Mouse (Mus musculus): Measurements from ENCODE around the gene Ifna4. TPM values are rescaled to one million over a fixed set of nuclear protein-coding genes. Genes with fewer than 3 reads are reported as not detected.
A peak's percentile ranks its signal among the peaks of the same experiment; 100 is the strongest.
"Not testable (repeated sequence)": the region's sequence is repeated elsewhere in the genome, so short reads cannot be mapped to it uniquely, and the experiment has no call there.

Ifna4 gene
- polyA plus RNA-seq (2016; fragmentation: Nextera tagmentation; extraction: Ambion mirVana) = not detected in 2 replicates

DNA sequence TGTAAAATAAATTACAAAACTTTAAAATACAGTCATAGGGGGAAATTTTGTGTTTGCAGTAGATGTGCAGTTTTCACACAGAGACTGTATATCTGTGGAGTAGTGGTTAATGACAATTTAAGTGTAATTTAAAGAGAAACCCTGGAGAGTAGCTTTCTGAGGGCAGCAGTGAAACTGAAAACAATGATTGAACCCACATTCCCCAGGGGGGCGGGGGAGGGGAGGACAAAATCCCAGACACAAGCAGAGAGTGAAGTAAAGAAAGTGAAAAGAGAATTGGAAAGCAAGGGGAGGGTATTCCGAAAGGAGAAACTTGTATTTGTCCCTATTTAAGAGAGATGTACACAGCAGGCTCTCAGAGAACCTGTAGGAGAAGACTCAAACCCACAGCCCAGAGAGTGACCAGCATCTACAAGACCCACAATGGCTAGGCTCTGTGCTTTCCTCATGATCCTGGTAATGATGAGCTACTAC, at the start of gene Ifna4:
TSS of gene Ifna4 (plus strand) at position 424 of the 474 bp plus-strand sequence.
- H3K36me3 ChIP-seq (replicated peaks) = no peaks in the 10 kb centered on the region
- 40% methylated on average over 2 of the region's 2 CpGs for WGBS
- no peak for DNase-seq (ENCODE audit: low spot score)

DNA sequence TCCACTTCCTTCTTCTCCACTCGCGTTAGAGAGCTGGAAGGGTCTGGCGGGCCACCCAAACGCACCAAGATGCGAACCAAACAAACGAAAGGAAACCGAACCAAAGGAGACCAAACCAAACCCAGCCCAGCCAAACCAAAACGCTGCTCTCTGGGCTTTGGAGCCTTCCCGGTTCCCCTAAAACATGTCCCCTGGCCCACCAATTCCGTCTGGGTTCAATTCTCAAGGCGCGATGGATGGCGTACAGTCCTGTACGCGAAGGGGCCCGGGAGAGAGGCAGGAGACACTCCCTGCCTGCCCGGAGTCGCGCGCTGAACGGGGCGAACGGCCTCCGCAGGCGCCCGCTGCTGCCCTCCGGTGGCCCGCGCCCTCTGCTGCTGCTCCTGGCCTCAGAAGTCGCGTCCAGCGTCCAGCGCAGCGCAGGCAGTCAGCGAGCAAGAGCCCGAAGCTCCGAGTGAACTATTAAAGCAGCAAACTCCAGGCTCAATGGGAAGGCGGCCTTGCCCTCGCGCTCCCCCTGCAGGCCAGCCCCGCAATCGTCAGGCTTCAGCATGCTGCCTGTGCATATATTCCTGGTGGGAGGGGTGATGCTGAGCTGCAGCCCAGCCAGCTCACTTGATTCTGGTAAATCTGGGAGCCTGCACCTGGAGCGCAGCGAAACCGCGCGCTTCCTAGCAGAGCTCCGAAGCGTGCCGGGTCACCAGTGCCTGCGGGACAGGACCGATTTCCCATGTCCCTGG, 47.6 kb upstream of the Ifna4 start, which contains the start of gene Gm13275:
TSS of gene Gm13275 (plus strand) at position 552 of the 740 bp plus-strand sequence.
- DNase-seq (ENCODE audit: low spot score); H3K4me1 ChIP-seq; H3K9me3 ChIP-seq; H3K27ac ChIP-seq (replicated peaks); H3K27me3 ChIP-seq (replicated peaks; ENCODE audit: low read depth, poor library complexity, severe bottlenecking); H3K4me3 ChIP-seq; H3K36me3 ChIP-seq (replicated peaks): not testable (repeated sequence)
- WGBS = 2% methylated on average over 19 of the region's 52 CpGs

More for the DNA sequence above, at the start of gene Ifna4:
- Histone ChIP-seq H3K4me3 (no peak within 1 kb of the TSS), H3K4me1 (peaks cover 6% of the 10 kb centered on the region), H3K27me3 (replicated peaks; ENCODE audit: low read depth, poor library complexity, severe bottlenecking) (no peaks in the 10 kb centered on the region), H3K27ac (replicated peaks) (no peak within 1 kb of the TSS), H3K9me3 (no peaks in the 10 kb centered on the region)

DNA sequence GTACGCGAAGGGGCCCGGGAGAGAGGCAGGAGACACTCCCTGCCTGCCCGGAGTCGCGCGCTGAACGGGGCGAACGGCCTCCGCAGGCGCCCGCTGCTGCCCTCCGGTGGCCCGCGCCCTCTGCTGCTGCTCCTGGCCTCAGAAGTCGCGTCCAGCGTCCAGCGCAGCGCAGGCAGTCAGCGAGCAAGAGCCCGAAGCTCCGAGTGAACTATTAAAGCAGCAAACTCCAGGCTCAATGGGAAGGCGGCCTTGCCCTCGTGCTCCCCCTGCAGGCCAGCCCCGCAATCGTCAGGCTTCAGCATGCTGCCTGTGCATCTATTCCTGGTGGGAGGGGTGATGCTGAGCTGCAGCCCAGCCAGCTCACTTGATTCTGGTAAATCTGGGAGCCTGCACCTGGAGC, 44.6 kb upstream of the Ifna4 start, which contains the start of gene Gm13279:
TSS of gene Gm13279 (plus strand) at position 301 of the 400 bp plus-strand sequence.
- not testable (repeated sequence) for H3K4me3 ChIP-seq; H3K27me3 ChIP-seq (replicated peaks; ENCODE audit: low read depth, poor library complexity, severe bottlenecking); H3K9me3 ChIP-seq; H3K4me1 ChIP-seq; H3K36me3 ChIP-seq (replicated peaks); H3K27ac ChIP-seq (replicated peaks); DNase-seq (ENCODE audit: low spot score)
- WGBS = no CpG with 5 or more reads among the region's 28 CpGs

DNA sequence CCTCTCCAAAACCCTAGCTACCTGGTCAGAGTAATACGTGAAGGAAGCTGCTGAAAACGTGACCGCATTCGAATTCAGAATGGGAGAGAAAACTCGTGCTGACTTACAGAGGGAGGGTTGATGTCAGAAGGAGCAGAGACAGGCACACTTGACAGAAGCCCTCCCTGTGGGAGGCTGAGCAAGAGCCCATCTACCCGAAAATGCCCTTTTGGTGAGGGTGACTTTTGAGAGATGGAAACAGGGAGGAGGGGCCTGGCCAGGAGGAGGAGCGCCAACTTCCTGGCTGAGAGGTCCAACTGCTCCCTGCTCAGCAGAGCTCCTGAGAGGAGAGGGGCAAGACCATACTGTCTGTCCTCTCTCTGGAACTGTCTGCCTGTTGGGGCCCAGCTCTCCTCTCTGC, 42.3 kb upstream of the Ifna4 start, which contains the start of gene Gm13285:
TSS of gene Gm13285 (plus strand) at position 301 of the 400 bp plus-strand sequence.
- H3K27ac ChIP-seq (replicated peaks); H3K4me3 ChIP-seq; DNase-seq (ENCODE audit: low spot score); H3K36me3 ChIP-seq (replicated peaks); H3K27me3 ChIP-seq (replicated peaks; ENCODE audit: low read depth, poor library complexity, severe bottlenecking); H3K4me1 ChIP-seq; H3K9me3 ChIP-seq: not testable (repeated sequence)
- 9% methylated on average over 6 of the region's 7 CpGs for WGBS

DNA sequence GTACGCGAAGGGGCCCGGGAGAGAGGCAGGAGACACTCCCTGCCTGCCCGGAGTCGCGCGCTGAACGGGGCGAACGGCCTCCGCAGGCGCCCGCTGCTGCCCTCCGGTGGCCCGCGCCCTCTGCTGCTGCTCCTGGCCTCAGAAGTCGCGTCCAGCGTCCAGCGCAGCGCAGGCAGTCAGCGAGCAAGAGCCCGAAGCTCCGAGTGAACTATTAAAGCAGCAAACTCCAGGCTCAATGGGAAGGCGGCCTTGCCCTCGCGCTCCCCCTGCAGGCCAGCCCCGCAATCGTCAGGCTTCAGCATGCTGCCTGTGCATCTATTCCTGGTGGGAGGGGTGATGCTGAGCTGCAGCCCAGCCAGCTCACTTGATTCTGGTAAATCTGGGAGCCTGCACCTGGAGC, 38.7 kb upstream of the Ifna4 start, which contains the start of gene Gm13287:
TSS of gene Gm13287 (plus strand) at position 301 of the 400 bp plus-strand sequence.
- not testable (repeated sequence) for H3K9me3 ChIP-seq; H3K4me1 ChIP-seq; H3K36me3 ChIP-seq (replicated peaks); H3K27ac ChIP-seq (replicated peaks); H3K4me3 ChIP-seq; DNase-seq (ENCODE audit: low spot score)
- no CpG with 5 or more reads among the region's 29 CpGs for WGBS
- peaks cover 13% of the 10 kb centered on the region for H3K27me3 ChIP-seq (replicated peaks; ENCODE audit: low read depth, poor library complexity, severe bottlenecking)

DNA sequence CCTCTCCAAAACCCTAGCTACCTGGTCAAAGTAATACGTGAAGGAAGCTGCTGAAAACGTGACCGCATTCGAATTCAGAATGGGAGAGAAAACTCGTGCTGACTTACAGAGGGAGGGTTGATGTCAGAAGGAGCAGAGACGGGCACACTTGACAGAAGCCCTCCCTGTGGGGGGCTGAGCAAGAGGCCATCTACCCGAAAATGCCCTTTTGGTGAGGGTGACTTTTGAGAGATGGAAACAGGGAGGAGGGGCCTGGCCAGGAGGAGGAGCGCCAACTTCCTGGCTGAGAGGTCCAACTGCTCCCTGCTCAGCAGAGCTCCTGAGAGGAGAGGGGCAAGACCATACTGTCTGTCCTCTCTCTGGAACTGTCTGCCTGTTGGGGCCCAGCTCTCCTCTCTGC, 36.4 kb upstream of the Ifna4 start, which contains the start of gene Gm13288:
TSS of gene Gm13288 (plus strand) at position 301 of the 400 bp plus-strand sequence.
- Histone ChIP-seq H3K27me3 (replicated peaks; ENCODE audit: low read depth, poor library complexity, severe bottlenecking) (peaks cover 14% of the 10 kb centered on the region), H3K4me3 (peak within 1 kb of the TSS; percentile 43; the same call in 1 of the 2 replicates)
- H3K9me3 ChIP-seq; H3K4me1 ChIP-seq; H3K36me3 ChIP-seq (replicated peaks); H3K27ac ChIP-seq (replicated peaks); DNase-seq (ENCODE audit: low spot score): not testable (repeated sequence)
- no CpG with 5 or more reads among the region's 8 CpGs for WGBS

DNA sequence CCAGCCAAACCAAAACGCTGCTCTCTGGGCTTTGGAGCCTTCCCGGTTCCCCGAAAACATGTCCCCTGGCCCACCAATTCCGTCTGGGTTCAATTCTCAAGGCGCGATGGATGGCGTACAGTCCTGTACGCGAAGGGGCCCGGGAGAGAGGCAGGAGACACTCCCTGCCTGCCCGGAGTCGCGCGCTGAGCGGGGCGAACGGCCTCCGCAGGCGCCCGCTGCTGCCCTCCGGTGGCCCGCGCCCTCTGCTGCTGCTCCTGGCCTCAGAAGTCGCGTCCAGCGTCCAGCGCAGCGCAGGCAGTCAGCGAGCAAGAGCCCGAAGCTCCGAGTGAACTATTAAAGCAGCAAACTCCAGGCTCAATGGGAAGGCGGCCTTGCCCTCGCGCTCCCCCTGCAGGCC, 35.9 kb upstream of the Ifna4 start:
- not testable (repeated sequence) for H3K4me1 ChIP-seq; H3K9me3 ChIP-seq; H3K27ac ChIP-seq (replicated peaks); DNase-seq (ENCODE audit: low spot score); H3K36me3 ChIP-seq (replicated peaks)
- H3K27me3 ChIP-seq (replicated peaks; ENCODE audit: low read depth, poor library complexity, severe bottlenecking) = peaks cover 14% of the 10 kb centered on the region
- H3K4me3 ChIP-seq = peak overlapping the region; percentile 43; the same call in 1 of the 2 replicates
- WGBS = 0% methylated on average over 21 of the region's 34 CpGs

DNA sequence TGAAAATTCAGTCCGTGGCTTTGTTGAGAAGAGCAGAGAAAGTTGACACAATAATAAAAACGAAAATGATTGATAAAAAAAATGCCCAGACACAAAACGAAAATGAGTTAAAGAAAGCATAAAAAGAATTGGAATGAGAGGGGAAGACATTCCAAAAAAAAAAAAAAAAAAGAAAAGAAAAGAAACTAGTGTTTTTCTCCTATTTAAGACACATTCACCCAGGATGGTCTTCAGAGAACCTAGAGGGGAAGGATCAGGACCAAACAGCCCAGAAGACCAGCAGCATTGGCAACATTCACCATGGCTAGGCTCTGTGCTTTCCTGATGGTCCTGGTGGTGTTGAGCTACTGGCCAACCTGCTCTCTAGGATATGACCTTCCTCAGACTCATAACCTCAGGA, 25.7 kb upstream of the Ifna4 start, which contains the start of gene Ifna7:
TSS of gene Ifna7 (plus strand) at position 301 of the 400 bp plus-strand sequence.
- Histone ChIP-seq H3K27me3 (replicated peaks; ENCODE audit: low read depth, poor library complexity, severe bottlenecking) (no peaks in the 10 kb centered on the region; the same call in 1 of the 2 replicates), H3K27ac (replicated peaks) (no peak within 1 kb of the TSS), H3K4me1 (no peaks in the 10 kb centered on the region), H3K9me3 (no peaks in the 10 kb centered on the region), H3K4me3 (no peak within 1 kb of the TSS), H3K36me3 (replicated peaks) (no peaks in the 10 kb centered on the region)
- no peak for DNase-seq (ENCODE audit: low spot score)
- WGBS = 68% methylated on average over 3 of the region's 3 CpGs

DNA sequence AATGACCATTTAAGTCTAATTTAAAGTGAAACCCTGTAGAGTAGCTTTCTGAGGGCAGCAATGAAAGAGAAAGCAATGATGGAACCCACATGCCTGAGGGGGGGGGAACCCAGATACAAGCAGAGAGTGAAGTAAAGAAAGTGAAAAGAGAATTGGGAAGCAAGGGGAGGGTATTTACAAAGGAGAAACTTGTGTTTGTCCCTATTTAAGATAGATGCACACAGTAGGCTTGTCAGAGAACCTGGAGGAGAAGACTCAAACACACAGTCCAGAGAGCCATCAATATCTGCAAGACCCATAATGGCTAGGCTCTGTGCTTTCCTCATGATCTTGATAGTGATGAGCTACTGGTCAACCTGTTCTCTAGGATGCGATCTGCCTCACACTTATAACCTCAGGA, 22.0 kb upstream of the Ifna4 start, which contains the start of gene Ifna11:
TSS of gene Ifna11 (plus strand) at position 301 of the 400 bp plus-strand sequence.
- H3K9me3 ChIP-seq = no peaks in the 10 kb centered on the region
- 82% methylated on average over 1 of the region's 1 CpGs for WGBS
- H3K27ac ChIP-seq (replicated peaks) = no peak within 1 kb of the TSS
- no peaks in the 10 kb centered on the region for H3K36me3 ChIP-seq (replicated peaks)
- no peaks in the 10 kb centered on the region for H3K27me3 ChIP-seq (replicated peaks; ENCODE audit: low read depth, poor library complexity, severe bottlenecking)
- no peak for DNase-seq (ENCODE audit: low spot score)
- H3K4me3 ChIP-seq = no peak within 1 kb of the TSS
- no peaks in the 10 kb centered on the region for H3K4me1 ChIP-seq

DNA sequence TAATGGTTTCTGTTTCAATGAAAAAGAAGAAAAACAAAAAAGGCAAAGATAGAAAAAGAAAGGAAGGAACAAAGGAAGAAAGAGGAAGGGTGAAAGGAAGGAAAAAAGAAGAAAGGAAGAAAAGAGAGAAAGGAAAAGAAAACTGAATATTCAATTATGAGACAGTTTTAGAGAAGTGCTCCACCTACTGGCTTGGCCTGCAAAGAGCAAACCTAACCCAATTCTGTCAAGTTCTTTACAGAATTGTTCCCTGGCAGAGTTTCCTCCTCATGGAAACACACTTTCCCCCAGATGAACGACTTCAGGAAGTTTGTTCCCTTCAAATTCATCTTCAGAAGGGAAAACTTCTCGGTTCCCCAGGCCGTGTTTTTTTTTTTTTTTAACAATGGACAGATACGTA, 18.7 kb upstream of the Ifna4 start:
- H3K27ac ChIP-seq (replicated peaks) = no peak overlapping the region
- no peaks in the 10 kb centered on the region for H3K9me3 ChIP-seq
- no peak for DNase-seq (ENCODE audit: low spot score)
- no peaks in the 10 kb centered on the region for H3K4me1 ChIP-seq
- no peak overlapping the region for H3K4me3 ChIP-seq
- 27% methylated on average over 4 of the region's 4 CpGs for WGBS
- H3K36me3 ChIP-seq (replicated peaks) = no peaks in the 10 kb centered on the region
- H3K27me3 ChIP-seq (replicated peaks; ENCODE audit: low read depth, poor library complexity, severe bottlenecking) = no peaks in the 10 kb centered on the region

DNA sequence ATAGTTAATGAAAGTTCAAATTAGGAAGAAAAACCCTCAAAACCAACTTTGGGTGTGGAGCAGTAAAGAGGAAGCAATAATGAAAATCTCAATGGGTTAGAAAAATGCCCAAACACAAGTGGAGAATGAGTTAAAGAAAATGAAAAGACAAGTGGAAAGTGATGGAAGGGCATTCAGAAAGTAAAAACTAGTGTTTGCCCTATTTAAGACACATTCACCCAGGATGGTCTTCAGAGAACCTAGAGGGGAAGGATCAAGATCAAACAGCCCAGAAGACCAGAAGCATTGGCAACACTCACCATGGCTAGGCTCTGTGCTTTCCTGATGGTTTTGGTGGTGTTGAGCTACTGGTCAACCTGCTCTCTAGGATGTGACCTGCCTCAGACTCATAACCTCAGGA, 14.5 kb upstream of the Ifna4 start, which contains the start of gene Ifna6:
TSS of gene Ifna6 (plus strand) at position 301 of the 400 bp plus-strand sequence.
- not testable (repeated sequence) for H3K9me3 ChIP-seq; DNase-seq (ENCODE audit: low spot score); H3K27me3 ChIP-seq (replicated peaks; ENCODE audit: low read depth, poor library complexity, severe bottlenecking); H3K4me3 ChIP-seq; H3K4me1 ChIP-seq; H3K27ac ChIP-seq (replicated peaks); H3K36me3 ChIP-seq (replicated peaks)

DNA sequence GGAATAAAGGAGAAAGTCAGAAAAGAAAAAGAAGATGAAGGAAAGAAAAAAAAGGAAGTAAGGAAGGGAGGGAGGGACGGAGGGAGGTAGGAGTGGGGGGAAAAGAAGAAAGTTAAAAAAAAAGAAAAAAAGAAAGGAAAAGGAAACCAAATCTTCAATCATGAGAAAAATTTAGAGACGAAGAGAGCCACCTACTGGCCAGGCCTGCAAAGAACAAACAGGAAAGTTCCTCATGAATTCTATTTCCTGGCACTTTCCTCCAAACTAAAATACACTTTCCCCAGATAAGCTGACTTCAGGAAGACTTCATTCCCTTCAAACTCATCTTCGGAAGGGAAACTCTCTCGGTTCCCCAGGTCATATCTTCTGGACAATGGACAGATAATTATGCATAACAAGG, 11.1 kb upstream of the Ifna4 start:
- no peaks in the 10 kb centered on the region for H3K36me3 ChIP-seq (replicated peaks)
- no peaks in the 10 kb centered on the region for H3K9me3 ChIP-seq
- DNase-seq (ENCODE audit: low spot score) = peak; percentile 22
- H3K4me3 ChIP-seq = no peak overlapping the region
- no peaks in the 10 kb centered on the region for H3K4me1 ChIP-seq
- H3K27ac ChIP-seq (replicated peaks) = no peak overlapping the region
- 31% methylated on average over 4 of the region's 4 CpGs for WGBS
- H3K27me3 ChIP-seq (replicated peaks; ENCODE audit: low read depth, poor library complexity, severe bottlenecking) = no peaks in the 10 kb centered on the region

DNA sequence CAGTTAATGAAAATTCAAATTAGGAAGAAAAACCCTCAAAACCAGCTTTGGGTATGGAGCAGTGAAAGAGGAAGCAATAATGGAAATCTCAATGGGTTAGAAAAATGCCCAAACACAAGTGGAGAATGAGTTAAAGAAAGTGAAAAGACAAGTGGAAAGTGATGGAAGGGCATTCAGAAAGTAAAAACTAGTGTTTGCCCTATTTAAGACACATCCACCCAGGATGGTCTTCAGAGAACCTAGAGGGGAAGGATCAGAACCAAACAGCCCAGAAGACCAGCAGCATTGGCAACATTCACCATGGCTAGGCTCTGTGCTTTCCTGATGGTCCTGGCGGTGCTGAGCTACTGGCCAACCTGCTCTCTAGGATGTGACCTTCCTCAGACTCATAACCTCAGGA, 6.4 kb upstream of the Ifna4 start, which contains the start of gene Ifna5:
TSS of gene Ifna5 (plus strand) at position 301 of the 400 bp plus-strand sequence.
- not testable (repeated sequence) for H3K27me3 ChIP-seq (replicated peaks; ENCODE audit: low read depth, poor library complexity, severe bottlenecking); H3K9me3 ChIP-seq; H3K4me1 ChIP-seq; DNase-seq (ENCODE audit: low spot score); H3K4me3 ChIP-seq; H3K36me3 ChIP-seq (replicated peaks); H3K27ac ChIP-seq (replicated peaks)
- WGBS = 74% methylated on average over 1 of the region's 1 CpGs

Measured in embryonic facial prominence, embryonic 10.5 days (tissue).